Mouse (Mus musculus): ENCODE data around the gene Akap1. TPM values are rescaled to one million over a fixed set of nuclear protein-coding genes. Genes with fewer than 3 reads are reported as not detected.
A peak's percentile ranks its signal among the peaks of the same experiment; 100 is the strongest.

Gene Akap1
- polyA plus RNA-seq, 1 experiment from 2014 or later, result 23.9 TPM

- ATAC-seq (ENCODE audit: insufficient number of reproducible peaks, insufficient read depth, low FRiP score, low read depth), result no peak
- no peak overlapping the region for H3K27ac ChIP-seq (ENCODE audit: low read length)
- no peak overlapping the region for H3K4me3 ChIP-seq (ENCODE audit: low read depth, low read length)
- no peaks in the 10 kb centered on the region for H3K9me3 ChIP-seq (ENCODE audit: control insufficient read depth, low read depth, low read length)
- H3K9ac ChIP-seq (replicated peaks; ENCODE audit: low read depth, low read length), result no peak overlapping the region
- H3K36me3 ChIP-seq (ENCODE audit: control insufficient read depth, insufficient read depth, low read length), result no peaks in the 10 kb centered on the region
- 77% methylated on average over 2 of the region's 2 CpGs for WGBS
- no peaks in the 10 kb centered on the region for H3K4me1 ChIP-seq (ENCODE audit: control insufficient read depth, insufficient read depth, low read length)
- no peaks in the 10 kb centered on the region for H3K27me3 ChIP-seq (ENCODE audit: control insufficient read depth, insufficient read depth, low read length)
- H3K4me2 ChIP-seq (replicated peaks; ENCODE audit: low read depth, low read length), result no peak overlapping the region
Observed at GRCm38 (mm10) chr11:88869443-88869842, 5.1 kb upstream of the Akap1 start.

GRCm38 (mm10) chr11:88863904-88864457 lies 405 bp downstream of the Akap1 start:
- peak overlapping the region; percentile 80 for H3K4me3 ChIP-seq (ENCODE audit: low read depth, low read length)
- peak overlapping the region; percentile 90 for H3K4me2 ChIP-seq (replicated peaks; ENCODE audit: low read depth, low read length)
- peak overlapping the region; percentile 58; the same call in 1 of the 2 replicates for H3K27ac ChIP-seq (ENCODE audit: low read length)
- no peaks in the 10 kb centered on the region for H3K9me3 ChIP-seq (ENCODE audit: control insufficient read depth, low read depth, low read length)
- peak; percentile 29 for ATAC-seq (ENCODE audit: insufficient number of reproducible peaks, insufficient read depth, low FRiP score, low read depth)
- peak overlapping the region; percentile 43 for H3K9ac ChIP-seq (replicated peaks; ENCODE audit: low read depth, low read length)
- H3K36me3 ChIP-seq (ENCODE audit: control insufficient read depth, insufficient read depth, low read length), result no peaks in the 10 kb centered on the region
- WGBS, result 0% methylated on average over 48 of the region's 49 CpGs
- H3K4me1 ChIP-seq (ENCODE audit: control insufficient read depth, insufficient read depth, low read length), result peaks cover 7% of the 10 kb centered on the region; the same call in 1 of the 2 replicates
- no peaks in the 10 kb centered on the region for H3K27me3 ChIP-seq (ENCODE audit: control insufficient read depth, insufficient read depth, low read length)

DNA sequence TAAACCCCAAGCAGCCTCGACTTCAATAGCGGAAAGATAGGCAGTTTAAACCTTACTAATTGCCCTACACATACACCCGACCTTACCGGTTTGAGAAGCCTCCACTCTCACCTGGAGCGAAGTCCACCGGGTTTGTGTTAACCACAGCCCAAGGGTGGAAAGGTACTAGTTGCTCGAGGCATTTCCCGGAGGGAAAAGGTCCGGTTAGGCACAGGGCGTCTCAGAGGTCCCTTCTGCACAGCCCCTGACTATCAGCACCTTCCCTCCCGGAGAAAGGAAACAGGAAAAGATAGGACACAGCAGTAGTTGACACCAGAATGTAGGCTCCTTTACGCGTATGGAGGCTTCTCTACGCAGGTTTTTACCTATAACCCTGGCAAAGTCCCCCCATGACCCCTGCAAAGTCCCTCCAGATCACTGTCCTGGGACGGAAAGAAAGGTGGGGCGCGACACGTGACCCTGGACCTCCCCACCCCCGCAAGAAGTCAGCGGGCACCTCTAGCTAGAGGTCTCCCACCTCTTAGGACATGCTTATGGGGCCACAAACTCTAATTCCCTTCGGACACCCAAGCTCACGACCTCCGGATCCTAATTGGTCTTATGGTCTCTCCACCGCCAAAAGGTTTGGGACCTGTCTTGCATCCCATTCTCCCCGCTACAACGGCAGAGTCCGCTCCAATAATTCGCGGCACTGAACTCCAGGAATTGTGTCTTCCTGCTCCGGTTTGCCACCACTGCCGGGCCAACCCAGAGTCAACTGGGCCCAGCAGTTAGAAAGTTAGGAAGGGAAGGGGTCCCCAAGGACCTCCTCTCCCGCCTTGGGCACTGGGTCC lies 1.1 kb downstream of the Akap1 start:
- Histone ChIP-seq H3K36me3 (ENCODE audit: control insufficient read depth, insufficient read depth, low read length) (no peaks in the 10 kb centered on the region), H3K27me3 (ENCODE audit: control insufficient read depth, insufficient read depth, low read length) (no peaks in the 10 kb centered on the region), H3K4me1 (ENCODE audit: control insufficient read depth, insufficient read depth, low read length) (peaks cover 7% of the 10 kb centered on the region; the same call in 1 of the 2 replicates), H3K9me3 (ENCODE audit: control insufficient read depth, low read depth, low read length) (no peaks in the 10 kb centered on the region), H3K9ac (replicated peaks; ENCODE audit: low read depth, low read length) (peak overlapping the region; percentile 43), H3K4me3 (ENCODE audit: low read depth, low read length) (peak overlapping the region; percentile 80), H3K27ac (ENCODE audit: low read length) (no peak overlapping the region), H3K4me2 (replicated peaks; ENCODE audit: low read depth, low read length) (peak overlapping the region; percentile 90)
- WGBS, result 2% methylated on average over 32 of the region's 32 CpGs
- no peak for ATAC-seq (ENCODE audit: insufficient number of reproducible peaks, insufficient read depth, low FRiP score, low read depth)

DNA sequence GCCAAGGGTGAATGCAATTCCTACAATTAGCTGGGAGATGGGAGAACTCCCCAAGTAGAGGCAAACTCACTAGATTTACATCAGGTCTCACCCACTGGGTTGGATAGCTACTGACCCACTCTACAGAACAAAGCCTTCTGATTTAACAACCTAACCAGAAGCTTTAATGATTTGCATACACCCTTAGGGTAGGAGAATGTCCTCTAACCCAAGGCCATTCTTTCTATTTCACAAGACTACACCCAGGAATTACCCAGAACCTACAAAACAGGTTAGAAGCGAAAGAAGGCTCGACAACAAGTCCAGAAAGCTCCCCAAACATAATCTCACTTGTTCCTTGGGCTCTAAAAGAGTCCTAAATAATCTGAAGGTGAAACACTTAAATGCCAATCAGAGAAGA lies 2.0 kb downstream of the Akap1 start:
- Histone ChIP-seq H3K4me3 (ENCODE audit: low read depth, low read length) (peak overlapping the region; percentile 80; the same call in 1 of the 2 replicates), H3K27ac (ENCODE audit: low read length) (no peak overlapping the region), H3K4me2 (replicated peaks; ENCODE audit: low read depth, low read length) (peak overlapping the region; percentile 90), H3K27me3 (ENCODE audit: control insufficient read depth, insufficient read depth, low read length) (no peaks in the 10 kb centered on the region), H3K4me1 (ENCODE audit: control insufficient read depth, insufficient read depth, low read length) (peaks cover 10% of the 10 kb centered on the region; the same call in 1 of the 2 replicates), H3K9ac (replicated peaks; ENCODE audit: low read depth, low read length) (no peak overlapping the region), H3K9me3 (ENCODE audit: control insufficient read depth, low read depth, low read length) (no peaks in the 10 kb centered on the region), H3K36me3 (ENCODE audit: control insufficient read depth, insufficient read depth, low read length) (no peaks in the 10 kb centered on the region)
- WGBS, result 82% methylated on average over 2 of the region's 2 CpGs
- no peak for ATAC-seq (ENCODE audit: insufficient number of reproducible peaks, insufficient read depth, low FRiP score, low read depth)

DNA sequence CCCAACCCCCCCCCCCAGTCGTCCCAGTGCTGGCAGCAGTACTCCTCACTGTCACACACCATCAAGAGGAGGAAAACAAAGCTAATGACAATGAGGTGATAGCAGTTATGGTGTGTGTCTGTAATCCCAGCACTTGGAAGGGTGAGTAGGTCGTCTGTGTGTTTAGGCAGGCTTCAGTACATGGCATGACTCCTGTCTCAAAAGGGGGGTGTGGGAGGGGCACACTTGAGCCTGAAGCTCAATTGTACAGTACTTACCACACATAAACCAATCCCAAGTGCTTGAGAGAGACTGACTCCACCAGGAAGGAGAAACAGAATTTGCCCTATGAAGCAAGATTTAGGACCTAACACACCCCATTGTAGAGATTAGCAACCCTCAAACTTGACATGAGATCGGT lies 3.3 kb downstream of the Akap1 start:
- Histone ChIP-seq H3K36me3 (ENCODE audit: control insufficient read depth, insufficient read depth, low read length) (no peaks in the 10 kb centered on the region), H3K9ac (replicated peaks; ENCODE audit: low read depth, low read length) (no peak overlapping the region), H3K4me1 (ENCODE audit: control insufficient read depth, insufficient read depth, low read length) (peaks cover 10% of the 10 kb centered on the region; the same call in 1 of the 2 replicates), H3K4me2 (replicated peaks; ENCODE audit: low read depth, low read length) (no peak overlapping the region), H3K27me3 (ENCODE audit: control insufficient read depth, insufficient read depth, low read length) (no peaks in the 10 kb centered on the region), H3K4me3 (ENCODE audit: low read depth, low read length) (no peak overlapping the region), H3K9me3 (ENCODE audit: control insufficient read depth, low read depth, low read length) (no peaks in the 10 kb centered on the region), H3K27ac (ENCODE audit: low read length) (no peak overlapping the region)
- no peak for ATAC-seq (ENCODE audit: insufficient number of reproducible peaks, insufficient read depth, low FRiP score, low read depth)
- WGBS, result 51% methylated on average over 3 of the region's 3 CpGs

DNA sequence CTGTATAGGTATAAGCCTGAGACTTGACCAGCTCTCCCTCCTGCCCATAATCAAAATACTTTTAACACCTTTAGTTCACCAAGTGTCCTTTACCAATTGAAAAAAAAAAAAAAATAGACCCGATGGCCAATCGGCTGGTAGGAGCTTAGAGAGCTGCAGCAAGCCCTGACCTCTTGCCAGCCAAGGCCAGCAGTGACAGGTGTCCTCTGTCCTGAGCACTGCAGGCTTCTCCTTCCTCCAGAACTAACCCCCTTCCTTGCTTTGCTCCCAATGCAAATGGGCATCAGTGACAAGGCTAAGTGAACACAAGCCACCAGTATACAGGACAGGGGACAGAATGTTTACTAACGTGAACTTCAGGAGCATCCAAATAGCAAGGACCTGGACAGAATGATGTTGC lies 3.7 kb downstream of the Akap1 start:
- no peak for ATAC-seq (ENCODE audit: insufficient number of reproducible peaks, insufficient read depth, low FRiP score, low read depth)
- H3K4me3 ChIP-seq (ENCODE audit: low read depth, low read length), result no peak overlapping the region
- peaks cover 13% of the 10 kb centered on the region; the same call in 1 of the 2 replicates for H3K4me1 ChIP-seq (ENCODE audit: control insufficient read depth, insufficient read depth, low read length)
- no peaks in the 10 kb centered on the region for H3K9me3 ChIP-seq (ENCODE audit: control insufficient read depth, low read depth, low read length)
- 76% methylated on average over 3 of the region's 3 CpGs for WGBS
- H3K4me2 ChIP-seq (replicated peaks; ENCODE audit: low read depth, low read length), result no peak overlapping the region
- H3K27ac ChIP-seq (ENCODE audit: low read length), result no peak overlapping the region
- no peak overlapping the region for H3K9ac ChIP-seq (replicated peaks; ENCODE audit: low read depth, low read length)
- no peaks in the 10 kb centered on the region for H3K36me3 ChIP-seq (ENCODE audit: control insufficient read depth, insufficient read depth, low read length)
- H3K27me3 ChIP-seq (ENCODE audit: control insufficient read depth, insufficient read depth, low read length), result no peaks in the 10 kb centered on the region

- no peaks in the 10 kb centered on the region for H3K36me3 ChIP-seq (ENCODE audit: control insufficient read depth, insufficient read depth, low read length)
- peak overlapping the region; percentile 64 for H3K27ac ChIP-seq (ENCODE audit: low read length)
- H3K27me3 ChIP-seq (ENCODE audit: control insufficient read depth, insufficient read depth, low read length), result no peaks in the 10 kb centered on the region
- no peak overlapping the region for H3K4me2 ChIP-seq (replicated peaks; ENCODE audit: low read depth, low read length)
- peaks cover 6% of the 10 kb centered on the region; the same call in 1 of the 2 replicates for H3K4me1 ChIP-seq (ENCODE audit: control insufficient read depth, insufficient read depth, low read length)
- ATAC-seq (ENCODE audit: insufficient number of reproducible peaks, insufficient read depth, low FRiP score, low read depth), result no peak
- H3K9me3 ChIP-seq (ENCODE audit: control insufficient read depth, low read depth, low read length), result no peaks in the 10 kb centered on the region
- WGBS, result 69% methylated on average over 3 of the region's 3 CpGs
- H3K9ac ChIP-seq (replicated peaks; ENCODE audit: low read depth, low read length), result no peak overlapping the region
- H3K4me3 ChIP-seq (ENCODE audit: low read depth, low read length), result no peak overlapping the region
Observed at GRCm38 (mm10) chr11:88857311-88858005, 6.9 kb downstream of the Akap1 start.

GRCm38 (mm10) chr11:88856383-88856782 lies 8.0 kb downstream of the Akap1 start:
- H3K27ac ChIP-seq (ENCODE audit: low read length), result peak overlapping the region; percentile 69; the same call in 1 of the 2 replicates

More at GRCm38 (mm10) chr11:88856383-88856782, 8.0 kb downstream of the Akap1 start:
- peaks cover 6% of the 10 kb centered on the region; the same call in 1 of the 2 replicates for H3K4me1 ChIP-seq (ENCODE audit: control insufficient read depth, insufficient read depth, low read length)
- no peak overlapping the region for H3K4me2 ChIP-seq (replicated peaks; ENCODE audit: low read depth, low read length)
- H3K9me3 ChIP-seq (ENCODE audit: control insufficient read depth, low read depth, low read length), result no peaks in the 10 kb centered on the region
- WGBS, result 56% methylated on average over 2 of the region's 2 CpGs
- ATAC-seq (ENCODE audit: insufficient number of reproducible peaks, insufficient read depth, low FRiP score, low read depth), result peak; percentile 77; the same call in 1 of the 2 replicates
- no peaks in the 10 kb centered on the region for H3K27me3 ChIP-seq (ENCODE audit: control insufficient read depth, insufficient read depth, low read length)
- H3K36me3 ChIP-seq (ENCODE audit: control insufficient read depth, insufficient read depth, low read length), result no peaks in the 10 kb centered on the region
- no peak overlapping the region for H3K4me3 ChIP-seq (ENCODE audit: low read depth, low read length)
- no peak overlapping the region for H3K9ac ChIP-seq (replicated peaks; ENCODE audit: low read depth, low read length)
